Mouse (Mus musculus) kidney, embryonic 15.5 days (tissue): ENCODE measurements around the gene Kctd21. TPM values are rescaled to one million over a fixed set of nuclear protein-coding genes. Genes with fewer than 3 reads are reported as not detected.

Experiments used
- ATAC-seq: fragments of 200-750 bp; cut with Nextera tagmentation; replicated peaks from 2 replicates; pipeline ENCODE4 v1.8.0; 2017; ENCODE audit warnings: moderate TSS enrichment; ENCODE audit not compliant: low FRiP score
- H3K27ac ChIP-seq: fragments of 300-500 bp; sonication (generic); 2 replicates; pipeline ENCODE4 v1.5.1; 2015; ENCODE audit warnings: mild to moderate bottlenecking, inconsistent platforms
- H3K27me3 ChIP-seq: fragments of 300-500 bp; sonication (generic); 2 replicates; pipeline ENCODE4 v1.6.1; 2015; ENCODE audit warnings: inconsistent platforms
- H3K36me3 ChIP-seq: fragments of 300-500 bp; sonication (generic); 2 replicates; pipeline ENCODE4 v1.6.1; 2015; ENCODE audit warnings: inconsistent platforms
- H3K4me1 ChIP-seq: fragments of 300-500 bp; sonication (generic); 2 replicates; pipeline ENCODE4 v1.6.1; 2015; ENCODE audit warnings: inconsistent platforms
- H3K4me2 ChIP-seq: fragments of 300-500 bp; sonication (generic); 2 replicates; pipeline ENCODE4 v1.6.1; 2015; ENCODE audit warnings: moderate library complexity, mild to moderate bottlenecking, inconsistent platforms
- H3K4me3 ChIP-seq: fragments of 300-500 bp; sonication (generic); replicated peaks from 2 replicates; pipeline ENCODE4 v1.5.1; 2015; ENCODE audit warnings: mild to moderate bottlenecking, inconsistent platforms
- H3K9ac ChIP-seq: fragments of 300-500 bp; sonication (generic); 2 replicates; pipeline ENCODE4 v1.6.1; 2015; ENCODE audit warnings: mild to moderate bottlenecking, inconsistent platforms
- H3K9me3 ChIP-seq: fragments of 300-500 bp; sonication (generic); replicated peaks from 2 replicates; pipeline ENCODE4 v1.6.1; 2016; ENCODE audit warnings: inconsistent platforms
- WGBS: fragments of 180-500 bp; shearing (Covaris S2); methylation state at CpG from one replicate; pipeline ENCODE4 v1.1.7; 2015; ENCODE audit warnings: mixed read lengths; 5-methylcytosine and 5-hydroxymethylcytosine counted together
- polyA plus RNA-seq: library from polyadenylated mRNA; unstranded; fragments of >200 nt; fragmentation: Nextera tagmentation; extraction: Ambion mirVana; gene quantifications from 2 replicates; pipeline ENCODE4 v1.2.1, GENCODE M21; 2015

Gene Kctd21
- polyA plus RNA-seq, 1 experiment from 2014 or later, result 4.2 TPM

- no peaks in the 10 kb centered on the region for H3K27me3 ChIP-seq
- no peak for ATAC-seq
- no peaks in the 10 kb centered on the region for H3K9me3 ChIP-seq
- no peaks in the 10 kb centered on the region for H3K4me1 ChIP-seq
- H3K36me3 ChIP-seq, result peaks cover 95% of the 10 kb centered on the region
- H3K9ac ChIP-seq, result no peak overlapping the region
- H3K4me3 ChIP-seq, result no peak overlapping the region
- 94% methylated on average over 2 of the region's 2 CpGs for WGBS
- H3K27ac ChIP-seq, result no peak overlapping the region
- H3K4me2 ChIP-seq, result no peak overlapping the region
These were observed 25.3 kb upstream of the Kctd21 start for GRCm38 (mm10) chr7:97306813-97307212.

DNA sequence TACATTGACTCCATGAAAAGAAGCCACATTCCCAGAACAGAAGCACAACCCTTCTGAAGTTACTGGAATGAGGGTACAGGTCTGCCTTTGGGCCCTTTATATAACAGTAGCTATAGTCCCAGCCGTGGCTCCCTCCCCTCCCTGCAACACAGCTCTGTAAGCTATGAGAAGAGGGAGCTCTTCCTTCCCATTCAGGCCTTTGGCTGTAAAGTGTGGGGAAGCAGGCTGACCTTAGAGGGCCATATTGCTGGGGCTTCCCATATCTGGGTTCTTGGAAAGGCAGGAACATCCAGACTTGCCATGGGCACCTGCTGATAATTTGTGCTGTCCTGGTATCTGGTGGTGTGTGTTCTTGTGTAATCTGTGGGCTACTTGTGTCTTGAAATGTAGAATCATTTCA, 24.6 kb upstream of the Kctd21 start:
- Histone ChIP-seq H3K9me3 (no peaks in the 10 kb centered on the region), H3K27me3 (no peaks in the 10 kb centered on the region), H3K9ac (no peak overlapping the region), H3K27ac (no peak overlapping the region), H3K4me3 (no peak overlapping the region), H3K4me1 (no peaks in the 10 kb centered on the region), H3K36me3 (peaks cover 88% of the 10 kb centered on the region), H3K4me2 (no peak overlapping the region)
- 100% methylated on average over 1 of the region's 1 CpGs for WGBS
- ATAC-seq, result no peak

GRCm38 (mm10) chr7:97309461-97310340, 22.4 kb upstream of the Kctd21 start:
- Histone ChIP-seq H3K4me2 (no peak overlapping the region), H3K9me3 (no peaks in the 10 kb centered on the region), H3K27me3 (no peaks in the 10 kb centered on the region), H3K4me1 (peaks cover 6% of the 10 kb centered on the region), H3K4me3 (no peak overlapping the region), H3K27ac (no peak overlapping the region), H3K9ac (no peak overlapping the region), H3K36me3 (peaks cover 67% of the 10 kb centered on the region)
- no peak for ATAC-seq
- WGBS, result 95% methylated on average over 4 of the region's 4 CpGs

DNA sequence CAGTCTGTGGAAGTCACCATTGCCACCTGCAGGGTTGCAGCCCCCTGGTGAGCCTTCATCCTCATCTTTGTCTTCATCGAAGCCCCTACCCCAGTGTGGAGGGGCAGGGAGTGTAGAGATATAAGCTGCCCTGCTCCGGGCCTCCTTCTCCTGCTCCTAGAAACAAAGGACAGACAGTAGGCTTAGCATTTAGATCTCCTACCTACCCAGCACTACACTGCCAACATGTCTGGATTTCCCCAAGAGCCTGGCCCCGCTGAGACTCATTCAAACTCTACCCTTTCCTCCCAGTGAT, 21.8 kb upstream of the Kctd21 start:
- 88% methylated on average over 3 of the region's 3 CpGs for WGBS
- ATAC-seq, result no peak
- Histone ChIP-seq H3K9ac (no peak overlapping the region), H3K4me1 (peaks cover 6% of the 10 kb centered on the region), H3K4me3 (no peak overlapping the region), H3K27ac (no peak overlapping the region), H3K4me2 (no peak overlapping the region), H3K9me3 (no peaks in the 10 kb centered on the region), H3K27me3 (no peaks in the 10 kb centered on the region), H3K36me3 (peaks cover 61% of the 10 kb centered on the region)

DNA sequence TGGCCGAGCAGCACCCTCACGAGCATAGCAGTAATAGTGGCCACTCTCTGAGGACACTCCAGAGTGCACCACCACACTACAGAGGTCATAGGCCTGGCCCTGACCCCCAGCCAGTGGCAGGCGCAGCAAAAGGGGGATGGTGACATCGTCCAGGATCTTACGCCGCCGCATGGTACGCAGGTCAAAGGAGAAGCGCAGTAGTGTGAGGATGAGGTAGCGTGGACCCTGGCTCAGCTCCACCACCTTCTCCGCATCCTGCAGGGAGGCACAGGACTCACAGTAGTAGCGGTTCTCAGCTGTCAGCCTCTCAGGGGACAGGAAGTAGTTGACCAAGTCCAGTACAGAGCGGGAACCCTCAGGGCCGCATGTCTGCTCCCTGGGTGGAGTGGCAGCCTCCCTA, 20.5 kb upstream of the Kctd21 start:
- Histone ChIP-seq H3K4me1 (peaks cover 6% of the 10 kb centered on the region), H3K36me3 (peaks cover 47% of the 10 kb centered on the region), H3K4me3 (no peak overlapping the region), H3K9me3 (no peaks in the 10 kb centered on the region), H3K4me2 (no peak overlapping the region), H3K27me3 (no peaks in the 10 kb centered on the region), H3K9ac (no peak overlapping the region), H3K27ac (no peak overlapping the region)
- WGBS, result 92% methylated on average over 14 of the region's 14 CpGs
- no peak for ATAC-seq

- H3K27ac ChIP-seq, result no peak overlapping the region
- H3K9ac ChIP-seq, result no peak overlapping the region
- peaks cover 6% of the 10 kb centered on the region for H3K4me1 ChIP-seq
- H3K27me3 ChIP-seq, result no peaks in the 10 kb centered on the region
- no peaks in the 10 kb centered on the region for H3K9me3 ChIP-seq
- H3K36me3 ChIP-seq, result peaks cover 42% of the 10 kb centered on the region
- H3K4me2 ChIP-seq, result no peak overlapping the region
- H3K4me3 ChIP-seq, result no peak overlapping the region
- no peak for ATAC-seq
- 91% methylated on average over 17 of the region's 17 CpGs for WGBS
These were observed 19.9 kb upstream of the Kctd21 start for GRCm38 (mm10) chr7:97312196-97312595.

DNA sequence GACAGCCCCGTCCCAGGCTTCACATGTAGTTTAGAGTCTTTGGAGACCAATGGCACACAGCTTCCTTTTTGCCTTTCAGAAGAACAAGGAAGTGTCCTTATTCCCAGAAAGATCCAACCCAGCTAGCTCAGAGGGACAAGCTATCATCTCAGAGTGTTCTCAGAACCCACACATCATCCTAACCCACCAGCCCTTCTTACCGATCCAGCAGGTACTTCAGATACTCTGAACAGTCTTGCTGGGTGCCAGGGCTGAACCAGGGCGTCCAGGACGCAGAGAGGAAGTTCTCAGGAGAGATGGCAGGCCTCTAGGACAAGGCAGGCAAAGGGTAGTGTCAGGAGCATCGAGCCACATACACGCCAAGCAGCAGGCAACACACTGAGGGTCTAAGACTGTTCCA, 19.3 kb upstream of the Kctd21 start:
- Histone ChIP-seq H3K4me2 (no peak overlapping the region), H3K4me3 (no peak overlapping the region), H3K27me3 (no peaks in the 10 kb centered on the region), H3K9me3 (no peaks in the 10 kb centered on the region), H3K27ac (no peak overlapping the region), H3K36me3 (peaks cover 36% of the 10 kb centered on the region), H3K4me1 (peaks cover 6% of the 10 kb centered on the region), H3K9ac (no peak overlapping the region)
- WGBS, result 88% methylated on average over 6 of the region's 6 CpGs
- ATAC-seq, result 0 out of 2 replicates have a peak, but pooled peaks have one; percentile 3

DNA sequence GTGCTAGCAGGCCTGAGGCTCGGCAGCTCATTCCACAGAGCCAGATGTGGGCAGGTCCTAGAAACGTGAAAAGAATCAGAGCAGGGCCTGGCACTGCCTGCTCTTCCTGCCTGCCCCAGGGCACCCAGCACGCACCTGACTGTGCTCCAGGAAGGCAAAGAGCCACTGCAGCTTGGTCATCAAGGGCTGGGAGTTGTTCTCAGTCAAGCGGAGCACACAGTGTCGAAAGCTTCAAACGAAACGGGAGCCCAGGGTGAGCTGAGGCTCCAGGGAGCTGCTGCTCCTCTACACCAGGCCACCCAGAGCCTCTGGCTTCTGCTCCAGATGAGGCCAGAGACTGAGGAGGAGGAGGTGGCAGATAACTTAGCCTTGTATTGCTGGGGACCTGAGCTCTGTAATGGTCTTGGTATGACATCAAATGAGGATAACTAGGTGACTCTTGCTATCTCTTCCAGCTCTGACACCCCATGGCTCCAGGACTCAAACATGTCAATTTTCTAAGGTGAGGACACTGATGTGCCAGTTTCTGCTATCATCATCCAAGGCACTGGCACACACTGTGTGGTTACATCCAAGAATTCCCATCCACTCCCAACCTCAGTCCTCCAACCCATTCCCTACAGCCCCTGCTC, 18.6 kb upstream of the Kctd21 start:
- Histone ChIP-seq H3K36me3 (peaks cover 30% of the 10 kb centered on the region), H3K4me2 (no peak overlapping the region), H3K27me3 (no peaks in the 10 kb centered on the region), H3K9ac (no peak overlapping the region), H3K4me3 (no peak overlapping the region), H3K27ac (no peak overlapping the region), H3K4me1 (peaks cover 6% of the 10 kb centered on the region), H3K9me3 (no peaks in the 10 kb centered on the region)
- peak; percentile 55 for ATAC-seq
- WGBS, result 53% methylated on average over 7 of the region's 7 CpGs

GRCm38 (mm10) chr7:97314646-97315045, 17.5 kb upstream of the Kctd21 start:
- no peak for ATAC-seq
- 94% methylated on average over 5 of the region's 5 CpGs for WGBS

GRCm38 (mm10) chr7:97315656-97316055, 16.5 kb upstream of the Kctd21 start:
- Histone ChIP-seq H3K36me3 (peaks cover 8% of the 10 kb centered on the region), H3K27ac (no peak overlapping the region), H3K4me1 (peaks cover 6% of the 10 kb centered on the region), H3K4me2 (no peak overlapping the region), H3K27me3 (no peaks in the 10 kb centered on the region), H3K9ac (no peak overlapping the region), H3K9me3 (no peaks in the 10 kb centered on the region), H3K4me3 (no peak overlapping the region)
- 82% methylated on average over 6 of the region's 6 CpGs for WGBS
- ATAC-seq, result no peak

More at GRCm38 (mm10) chr7:97314646-97315045, 17.5 kb upstream of the Kctd21 start:
- H3K4me3 ChIP-seq, result no peak overlapping the region
- H3K4me2 ChIP-seq, result no peak overlapping the region
- no peak overlapping the region for H3K9ac ChIP-seq
- H3K27ac ChIP-seq, result no peak overlapping the region
- no peaks in the 10 kb centered on the region for H3K27me3 ChIP-seq
- H3K36me3 ChIP-seq, result peaks cover 18% of the 10 kb centered on the region
- H3K4me1 ChIP-seq, result peaks cover 6% of the 10 kb centered on the region
- no peaks in the 10 kb centered on the region for H3K9me3 ChIP-seq

DNA sequence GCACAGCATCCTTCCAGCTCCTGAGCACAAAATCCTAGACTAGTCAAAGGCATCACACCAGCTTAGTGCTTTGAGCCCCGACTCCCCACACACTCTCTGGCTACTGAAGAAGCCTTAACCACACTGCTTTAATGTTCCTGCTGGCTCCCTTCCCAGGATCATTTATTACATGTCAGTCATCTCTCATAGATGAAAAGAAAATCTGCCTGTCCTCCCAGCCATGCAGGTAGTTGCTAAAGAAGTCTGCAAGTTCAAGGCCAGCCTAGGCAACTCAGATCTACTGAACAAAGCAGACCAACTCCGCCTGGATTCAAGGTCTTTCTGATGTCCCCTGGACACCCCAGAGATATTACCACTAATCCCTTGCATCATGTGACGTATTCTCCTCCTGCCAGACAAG, 14.4 kb upstream of the Kctd21 start:
- H3K27ac ChIP-seq, result no peak overlapping the region
- no peak overlapping the region for H3K9ac ChIP-seq
- H3K4me3 ChIP-seq, result no peak overlapping the region
- no peak overlapping the region for H3K4me2 ChIP-seq
- no peak for ATAC-seq
- peaks cover 6% of the 10 kb centered on the region for H3K4me1 ChIP-seq
- H3K36me3 ChIP-seq, result no peaks in the 10 kb centered on the region; the same call in 1 of the 2 replicates
- no peaks in the 10 kb centered on the region for H3K27me3 ChIP-seq
- no peaks in the 10 kb centered on the region for H3K9me3 ChIP-seq
- WGBS, result 84% methylated on average over 3 of the region's 3 CpGs

GRCm38 (mm10) chr7:97324342-97324741, 7.8 kb upstream of the Kctd21 start:
- WGBS, result 86% methylated on average over 8 of the region's 8 CpGs
- no peak overlapping the region for H3K9ac ChIP-seq
- no peak overlapping the region for H3K4me2 ChIP-seq
- no peak overlapping the region for H3K27ac ChIP-seq
- no peak for ATAC-seq
- no peaks in the 10 kb centered on the region for H3K36me3 ChIP-seq
- H3K27me3 ChIP-seq, result peaks cover 36% of the 10 kb centered on the region
- no peak overlapping the region for H3K4me3 ChIP-seq
- H3K4me1 ChIP-seq, result peaks cover 19% of the 10 kb centered on the region
- no peaks in the 10 kb centered on the region for H3K9me3 ChIP-seq
